7 mouse cellular contexts compared by ENCODE assay signal in genomic region chr10:80105460-80105859, GRCm38 (mm10). TPM values are rescaled to one million over a fixed set of nuclear protein-coding genes. Genes with fewer than 3 reads are reported as not detected.
DNase-seq lines count a peak whose midpoint lies in the region; ATAC-seq lines count a peak whose summit lies in the region.

Gene Sbno2, minus strand, starts transcription at chr10:80105571.

- peak within 1 kb of the TSS; percentile 19; the same call in 1 of the 2 replicates for H3K9ac ChIP-seq in embryonic facial prominence, embryonic 12.5 days
- no peak within 1 kb of the TSS for H3K9ac ChIP-seq in intestine, embryonic 15.5 days

- H3K27ac ChIP-seq in embryonic facial prominence, embryonic 12.5 days = 0 out of 2 replicates have a peak within 1 kb of the TSS, but pooled peaks have one; percentile 30
- H3K27ac ChIP-seq in intestine, embryonic 15.5 days = peak within 1 kb of the TSS; percentile 66

- H3K4me3 ChIP-seq in embryonic facial prominence, embryonic 12.5 days = no peak within 1 kb of the TSS
- H3K4me3 ChIP-seq in intestine, embryonic 15.5 days (replicated peaks) = 0 out of 2 replicates have a peak within 1 kb of the TSS, but pooled peaks have one; percentile 1

- no peaks in the 10 kb centered on the region for H3K27me3 ChIP-seq in embryonic facial prominence, embryonic 12.5 days
- H3K27me3 ChIP-seq in intestine, embryonic 15.5 days (replicated peaks) = no peaks in the 10 kb centered on the region

- no peak for ATAC-seq in embryonic facial prominence, embryonic 12.5 days (ENCODE audit: insufficient number of reproducible peaks, insufficient read depth, low FRiP score, low TSS enrichment)
- ATAC-seq in intestine, embryonic 15.5 days = no peak

- H3K36me3 ChIP-seq in embryonic facial prominence, embryonic 12.5 days = no peaks in the 10 kb centered on the region
- H3K36me3 ChIP-seq in intestine, embryonic 15.5 days = no peaks in the 10 kb centered on the region

- no peak within 1 kb of the TSS for H3K4me2 ChIP-seq in embryonic facial prominence, embryonic 12.5 days (replicated peaks)
- H3K4me2 ChIP-seq in intestine, embryonic 15.5 days (replicated peaks) = peak within 1 kb of the TSS; percentile 39

- DNase-seq in thymus, postnatal 0 days (ENCODE audit: low spot score) = no peak
- no peak for DNase-seq in thymus, adult 18-20 months
- peak; percentile 43 for DNase-seq in lung, postnatal 36 days
- DNase-seq in right cerebral cortex, postnatal 25 days = no peak
- no peak for DNase-seq in yolk sac, embryonic 10.5 days (ENCODE audit: low spot score)

- peaks cover 14% of the 10 kb centered on the region for H3K4me1 ChIP-seq in embryonic facial prominence, embryonic 12.5 days
- H3K4me1 ChIP-seq in intestine, embryonic 15.5 days (replicated peaks) = peaks cover 25% of the 10 kb centered on the region

- H3K9me3 ChIP-seq in embryonic facial prominence, embryonic 12.5 days = no peaks in the 10 kb centered on the region
- H3K9me3 ChIP-seq in intestine, embryonic 15.5 days = no peaks in the 10 kb centered on the region

- 62% methylated on average over 5 of the region's 5 CpGs for WGBS in embryonic facial prominence, embryonic 12.5 days
- WGBS in intestine, embryonic 15.5 days = 71% methylated on average over 5 of the region's 5 CpGs

RNA-seq across cellular contexts. Expression of gene Sbno2, which starts in this region (rescaled TPM):
- 18.3 and 19.7 TPM in 2 replicates for polyA plus RNA-seq in thymus, postnatal 0 days (2015; fragmentation: Nextera tagmentation; extraction: Ambion mirVana)
- polyA plus RNA-seq in embryonic facial prominence, embryonic 12.5 days (2016; fragmentation: Nextera tagmentation; extraction: Ambion mirVana) = 15.2 and 16.1 TPM in 2 replicates
- 12.8 and 14.0 TPM in 2 replicates for polyA plus RNA-seq in intestine, embryonic 15.5 days (2015; fragmentation: Nextera tagmentation; extraction: Ambion mirVana)
